Mouse (Mus musculus) embryonic facial prominence, embryonic 11.5 days (tissue): ENCODE measurements around the gene Ppp6r3. TPM values are rescaled to one million over a fixed set of nuclear protein-coding genes. Genes with fewer than 3 reads are reported as not detected.
"Not testable (repeated sequence)": the region's sequence is repeated elsewhere in the genome, so short reads cannot be mapped to it uniquely, and the experiment has no call there.

Experiments
- ATAC-seq: fragments of 200-750 bp; cut with Nextera tagmentation; replicated peaks from 2 replicates; pipeline ENCODE4 v1.8.0; 2017; ENCODE audit warnings: low read depth; ENCODE audit not compliant: insufficient number of reproducible peaks, low FRiP score, low TSS enrichment
- DNase-seq: peaks from one replicate; pipeline ENCODE4 v3.0.0-alpha.2; 2015; ENCODE audit warnings: low spot score
- H3K27ac ChIP-seq: fragments of 300-500 bp; sonication (generic); replicated peaks from 2 replicates; pipeline ENCODE4 v1.5.1; 2014; ENCODE audit warnings: mild to moderate bottlenecking, low read depth, low read length, control low read depth
- H3K27me3 ChIP-seq: fragments of 300-500 bp; sonication (generic); 2 replicates; pipeline ENCODE4 v1.6.1; 2014; ENCODE audit warnings: mild to moderate bottlenecking, low read length, moderate library complexity, mixed read lengths; ENCODE audit not compliant: control insufficient read depth, insufficient read depth
- H3K36me3 ChIP-seq: fragments of 300-500 bp; sonication (generic); replicated peaks from 2 replicates; pipeline ENCODE4 v1.6.1; 2014; ENCODE audit warnings: low read depth, mild to moderate bottlenecking, low read length, moderate library complexity, mixed read lengths; ENCODE audit not compliant: control insufficient read depth, insufficient read depth
- H3K4me1 ChIP-seq: fragments of 300-500 bp; sonication (generic); 2 replicates; pipeline ENCODE4 v1.6.1; 2014; ENCODE audit warnings: low read length, mixed read lengths; ENCODE audit not compliant: control insufficient read depth, insufficient read depth
- H3K4me2 ChIP-seq: fragments of 300-500 bp; sonication (generic); 2 replicates; pipeline ENCODE4 v1.6.1; 2014; ENCODE audit warnings: low read depth, mild to moderate bottlenecking, control low read depth, low read length, moderate library complexity
- H3K4me3 ChIP-seq: fragments of 300-500 bp; sonication (generic); 2 replicates; pipeline ENCODE4 v1.5.1; 2014; ENCODE audit warnings: low read depth, low read length, control low read depth
- H3K9ac ChIP-seq: fragments of 300-500 bp; sonication (generic); replicated peaks from 2 replicates; pipeline ENCODE4 v1.6.1; 2014; ENCODE audit warnings: mild to moderate bottlenecking, control low read depth, low read length
- H3K9me3 ChIP-seq: fragments of 300-500 bp; sonication (generic); replicated peaks from 2 replicates; pipeline ENCODE4 v1.6.1; 2016; ENCODE audit warnings: mild to moderate bottlenecking, low read length, inconsistent platforms, mixed read lengths; ENCODE audit not compliant: control insufficient read depth
- WGBS: fragments of 180-500 bp; shearing (Covaris S2); extraction: QIAGEN DNeasy Blood & Tissue Kit; methylation state at CpG from one replicate; pipeline ENCODE4 v1.1.7; 2014; 5-methylcytosine and 5-hydroxymethylcytosine counted together
- polyA plus RNA-seq: library from polyadenylated mRNA; unstranded; fragments of >200 nt; fragmentation: Nextera tagmentation; extraction: Ambion mirVana; gene quantifications from 2 replicates; pipeline ENCODE4 v1.2.1, GENCODE M21; 2014

Gene Ppp6r3
- polyA plus RNA-seq, 1 experiment from 2014 or later = 83.2 TPM

- Histone ChIP-seq H3K4me3 (no peak overlapping the region), H3K9me3 (no peaks in the 10 kb centered on the region), H3K4me1 (no peaks in the 10 kb centered on the region), H3K36me3 (peaks cover 5% of the 10 kb centered on the region), H3K4me2 (no peak overlapping the region), H3K27ac (no peak overlapping the region), H3K27me3 (no peaks in the 10 kb centered on the region), H3K9ac (no peak overlapping the region)
- DNase-seq (no peak), ATAC-seq (no peak)
- WGBS = 92% methylated on average over 8 of the region's 8 CpGs
These were observed 36.2 kb upstream of the Ppp6r3 start for GRCm38 (mm10) chr19:3611730-3612129.

- peaks cover 5% of the 10 kb centered on the region for H3K36me3 ChIP-seq
- WGBS = 97% methylated on average over 2 of the region's 2 CpGs
- no peak for DNase-seq
These were observed 35.3 kb upstream of the Ppp6r3 start for GRCm38 (mm10) chr19:3610886-3611285.

GRCm38 (mm10) chr19:3609826-3610225 is 34.3 kb upstream of the Ppp6r3 start:
- WGBS = 94% methylated on average over 10 of the region's 10 CpGs
- Histone ChIP-seq H3K27me3 (no peaks in the 10 kb centered on the region), H3K36me3 (peaks cover 5% of the 10 kb centered on the region), H3K4me2 (no peak overlapping the region), H3K27ac (no peak overlapping the region), H3K4me1 (no peaks in the 10 kb centered on the region), H3K9ac (no peak overlapping the region), H3K9me3 (no peaks in the 10 kb centered on the region), H3K4me3 (no peak overlapping the region)
- DNase-seq (no peak), ATAC-seq (no peak)

More at GRCm38 (mm10) chr19:3610886-3611285, 35.3 kb upstream of the Ppp6r3 start:
- Histone ChIP-seq H3K27ac (no peak overlapping the region), H3K9ac (no peak overlapping the region), H3K4me1 (no peaks in the 10 kb centered on the region), H3K4me3 (no peak overlapping the region), H3K4me2 (no peak overlapping the region), H3K9me3 (no peaks in the 10 kb centered on the region), H3K27me3 (no peaks in the 10 kb centered on the region)
- no peak for ATAC-seq

DNA sequence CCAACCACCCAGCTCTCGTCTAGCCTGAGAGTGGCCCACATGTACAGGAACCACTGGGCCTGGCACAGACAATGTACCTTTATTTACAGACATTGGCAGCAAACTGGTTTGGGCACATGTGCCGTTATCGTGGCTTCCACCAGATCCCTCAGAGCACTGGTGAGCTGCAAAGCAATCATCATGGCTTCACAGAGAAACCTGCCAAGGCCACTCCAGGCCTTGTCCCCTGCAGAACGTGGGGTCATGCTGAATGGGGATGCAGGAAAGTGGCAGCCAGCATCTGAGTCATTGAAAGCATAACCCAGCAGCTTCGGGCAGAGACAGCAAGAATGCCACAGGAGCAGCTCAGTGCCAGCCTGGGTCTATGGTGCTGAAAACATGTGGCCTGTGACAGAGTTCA is 18.8 kb upstream of the Ppp6r3 start:
- Histone ChIP-seq H3K27ac (no peak overlapping the region), H3K36me3 (peaks cover 9% of the 10 kb centered on the region), H3K9me3 (no peaks in the 10 kb centered on the region), H3K4me2 (no peak overlapping the region), H3K4me1 (no peaks in the 10 kb centered on the region), H3K4me3 (no peak overlapping the region), H3K27me3 (no peaks in the 10 kb centered on the region), H3K9ac (no peak overlapping the region)
- WGBS = 90% methylated on average over 5 of the region's 5 CpGs
- DNase-seq = no peak
- no peak for ATAC-seq

DNA sequence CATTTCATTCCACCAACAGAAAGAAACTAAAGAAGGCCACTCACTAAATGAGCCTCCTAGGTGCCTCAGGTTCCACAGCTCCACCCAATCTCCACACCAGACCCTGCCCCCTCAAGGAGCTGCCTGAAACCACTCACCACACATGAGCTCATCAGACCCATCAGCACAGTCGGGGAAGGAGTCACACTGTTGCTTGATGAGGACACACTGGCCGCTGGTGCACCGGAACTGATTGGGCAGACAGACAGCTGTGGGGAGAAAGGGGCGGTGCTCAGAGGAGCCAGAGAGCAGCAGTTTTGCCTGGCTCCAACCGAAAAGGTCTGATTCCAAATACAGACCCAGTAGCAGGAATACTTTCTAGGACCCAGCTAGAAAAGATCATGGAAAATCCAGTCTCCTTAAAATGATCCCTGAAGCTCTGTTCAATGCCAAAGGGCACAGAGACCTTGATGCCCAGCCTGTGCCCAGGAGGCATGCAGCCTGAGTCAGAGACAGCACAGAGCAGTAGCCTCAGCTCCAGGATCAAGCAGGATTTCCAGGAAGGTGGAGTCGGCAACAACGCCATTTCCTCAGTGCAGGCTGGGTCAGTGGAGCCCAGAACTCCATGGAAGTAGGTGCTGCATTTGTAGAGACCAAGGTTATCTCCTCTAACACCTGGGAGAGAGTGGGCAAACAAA is 18.0 kb upstream of the Ppp6r3 start:
- ATAC-seq (no peak), DNase-seq (no peak)
- 84% methylated on average over 7 of the region's 7 CpGs for WGBS
- no peaks in the 10 kb centered on the region for H3K27me3 ChIP-seq
- H3K4me2 ChIP-seq = no peak overlapping the region
- H3K4me1 ChIP-seq = no peaks in the 10 kb centered on the region
- no peak overlapping the region for H3K4me3 ChIP-seq
- no peak overlapping the region for H3K9ac ChIP-seq
- peaks cover 9% of the 10 kb centered on the region for H3K36me3 ChIP-seq
- H3K27ac ChIP-seq = no peak overlapping the region
- no peaks in the 10 kb centered on the region for H3K9me3 ChIP-seq

- DNase-seq = no peak
- Histone ChIP-seq H3K36me3 (peaks cover 8% of the 10 kb centered on the region), H3K4me3 (no peak overlapping the region), H3K9me3 (no peaks in the 10 kb centered on the region), H3K9ac (no peak overlapping the region), H3K27me3 (no peaks in the 10 kb centered on the region), H3K4me1 (no peaks in the 10 kb centered on the region), H3K27ac (no peak overlapping the region), H3K4me2 (no peak overlapping the region)
- no peak for ATAC-seq
- WGBS = over 99% methylated on average over 4 of the region's 4 CpGs
These were observed 14.4 kb upstream of the Ppp6r3 start for GRCm38 (mm10) chr19:3589968-3590367.

GRCm38 (mm10) chr19:3589547-3589946 is 14.0 kb upstream of the Ppp6r3 start:
- H3K27me3 ChIP-seq = no peaks in the 10 kb centered on the region
- H3K36me3 ChIP-seq = peaks cover 8% of the 10 kb centered on the region
- H3K4me1 ChIP-seq = no peaks in the 10 kb centered on the region
- no peak overlapping the region for H3K9ac ChIP-seq
- ATAC-seq (no peak), DNase-seq (no peak)
- WGBS = 87% methylated on average over 5 of the region's 5 CpGs
- no peak overlapping the region for H3K27ac ChIP-seq
- H3K9me3 ChIP-seq = no peaks in the 10 kb centered on the region
- H3K4me2 ChIP-seq = no peak overlapping the region
- H3K4me3 ChIP-seq = no peak overlapping the region

GRCm38 (mm10) chr19:3587729-3588128 is 12.2 kb upstream of the Ppp6r3 start:
- WGBS = 92% methylated on average over 5 of the region's 5 CpGs
- not testable (repeated sequence) for H3K4me1 ChIP-seq, H3K27me3 ChIP-seq, H3K9ac ChIP-seq, H3K9me3 ChIP-seq, ATAC-seq, H3K4me3 ChIP-seq, H3K4me2 ChIP-seq, H3K36me3 ChIP-seq, H3K27ac ChIP-seq
- DNase-seq = peak; percentile 11
